Mouse (Mus musculus): Measurements from ENCODE around the gene Gm11437.

- no peak for TF ChIP-seq CHD2 (IDR thresholded peaks at IDR 0.05; ENCODE audit: low read depth, low read length)
- TF ChIP-seq ZC3H11A (IDR thresholded peaks at IDR 0.05; ENCODE audit: borderline replicate concordance, low read depth, low read length): no peak
- no peak for TF ChIP-seq ZNF384 (IDR thresholded peaks at IDR 0.05; ENCODE audit: low read depth, low read length)
- TF ChIP-seq MAFK (IDR thresholded peaks at IDR 0.05; ENCODE audit: insufficient read depth, low read depth, low read length): no peak
- no peak for TF ChIP-seq HCFC1 (IDR thresholded peaks at IDR 0.05; ENCODE audit: borderline replicate concordance, insufficient read depth, low read length)
Measured at GRCm38 (mm10) chr11:84116221-84116620, 51.1 kb downstream of the Gm11437 start.

All from ES-E14 (cell line).